Mouse (Mus musculus) embryonic facial prominence, embryonic 11.5 days (tissue): ENCODE measurements around the gene Ecd. TPM values are rescaled to one million over a fixed set of nuclear protein-coding genes. Genes with fewer than 3 reads are reported as not detected.

Experiments used
- polyA plus RNA-seq: library from polyadenylated mRNA; unstranded; fragments of >200 nt; fragmentation: Nextera tagmentation; extraction: Ambion mirVana; gene quantifications from 2 replicates; pipeline ENCODE4 v1.2.1, GENCODE M21; 2014

Ecd gene
- polyA plus RNA-seq, 1 experiment from 2014 or later: 66.3 TPM

Other genes starting within 250 kb of the Ecd start
- gene Saysd1, start 209.6 kb downstream of the Ecd start, polyA plus RNA-seq: 10.1 and 12.0 TPM in 2 replicates
- 4.5 and 5.2 TPM in 2 replicates for gene Kcnk5, start 166.3 kb downstream of the Ecd start, polyA plus RNA-seq
- gene Kcnk16, start 78.9 kb downstream of the Ecd start, polyA plus RNA-seq: 0.31 TPM in 1 of 2 replicates, not detected in the other
- 8.9 and 10.7 TPM in 2 replicates for gene Nudt13, start 53.4 kb downstream of the Ecd start, polyA plus RNA-seq
- 49.0 and 52.9 TPM in 2 replicates for gene Fam149b, start within 50 bp of the Ecd start, polyA plus RNA-seq
- gene Dnajc9, start 40.8 kb upstream of the Ecd start, polyA plus RNA-seq: 251 and 274 TPM in 2 replicates
- 73.3 and 79.5 TPM in 2 replicates for gene Mrps16, start 45.5 kb upstream of the Ecd start, polyA plus RNA-seq
- 0.31 and 0.46 TPM in 2 replicates for gene Cfap70, start 104.1 kb upstream of the Ecd start, polyA plus RNA-seq
- 27.8 and 30.0 TPM in 2 replicates for gene Anxa7, start 132.0 kb upstream of the Ecd start, polyA plus RNA-seq
- gene Mss51, start 148.8 kb upstream of the Ecd start, polyA plus RNA-seq: 0.53 and 0.66 TPM in 2 replicates
- 54.6 and 62.5 TPM in 2 replicates for gene Ppp3cb, start 198.5 kb upstream of the Ecd start, polyA plus RNA-seq